7 mouse cellular contexts compared by ENCODE assay signal in the genomic region with DNA sequence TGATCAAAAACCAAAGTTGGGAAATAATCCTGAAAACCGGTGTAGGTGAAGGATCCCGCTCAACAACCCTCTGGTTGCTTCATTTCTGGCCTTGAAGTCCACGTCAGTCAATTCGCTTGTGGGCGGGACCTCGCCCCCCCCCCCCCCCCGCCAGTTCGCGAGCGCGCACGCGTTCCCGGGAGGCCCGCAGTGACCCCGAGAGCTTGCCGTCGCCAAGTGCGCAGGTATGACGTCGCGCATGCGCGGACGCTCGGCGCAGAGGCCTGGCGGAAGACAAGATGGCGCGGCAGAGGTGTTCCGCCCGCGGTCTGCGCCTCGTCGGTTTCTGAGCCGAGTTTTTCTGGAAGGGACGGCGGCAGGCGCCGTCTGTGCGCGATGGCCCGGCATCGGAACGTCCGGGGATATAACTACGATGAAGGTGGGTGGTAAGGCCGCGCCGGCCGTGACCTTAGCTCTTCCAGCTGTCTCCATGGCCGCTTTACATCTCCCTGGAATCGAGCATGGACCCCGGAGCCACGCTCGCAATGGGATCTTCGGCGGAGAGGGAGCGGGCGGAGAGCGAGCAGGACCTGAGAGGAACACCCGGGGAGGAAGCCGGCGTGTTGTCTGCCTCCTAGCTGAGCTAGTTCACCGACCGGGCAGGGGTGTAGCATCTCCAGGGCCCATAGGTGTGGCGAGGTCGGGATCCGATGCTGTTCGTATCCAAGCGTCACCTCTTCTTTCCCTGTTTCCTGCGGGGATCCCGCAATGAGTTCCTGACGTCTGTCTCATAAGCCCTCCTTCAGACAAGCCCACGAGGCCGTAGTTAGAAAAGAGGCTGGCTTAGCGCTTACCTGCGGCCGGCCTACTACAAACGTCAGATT. TPM values are rescaled to one million over a fixed set of nuclear protein-coding genes. Genes with fewer than 3 reads are reported as not detected.
DNase-seq lines count a peak whose midpoint lies in the region; ATAC-seq lines count a peak whose summit lies in the region.

A gene (plus strand): TSS at position 221 of the 863 bp plus-strand sequence.

- H3K9ac ChIP-seq in embryonic facial prominence, embryonic 12.5 days: peak within 1 kb of the TSS; percentile 86
- H3K9ac ChIP-seq in limb, embryonic 11.5 days (ENCODE audit: low read length): peak within 1 kb of the TSS; percentile 91
- H3K9ac ChIP-seq in midbrain, embryonic 14.5 days (replicated peaks; ENCODE audit: low read length): peak within 1 kb of the TSS; percentile 89

- H3K4me1 ChIP-seq in embryonic facial prominence, embryonic 12.5 days: peaks cover 13% of the 10 kb centered on the region
- H3K4me1 ChIP-seq in limb, embryonic 11.5 days (ENCODE audit: control insufficient read depth, insufficient read depth, low read length): peaks cover 12% of the 10 kb centered on the region
- H3K4me1 ChIP-seq in midbrain, embryonic 14.5 days (ENCODE audit: control insufficient read depth, insufficient read depth, low read length): peaks cover 14% of the 10 kb centered on the region

- DNase-seq in adrenal gland, postnatal 25 days: peak; percentile 94
- DNase-seq in heart, adult 11 months: peak; percentile 99
- DNase-seq in kidney, adult 18-20 months: peak; percentile 91
- DNase-seq in limb, embryonic 11.5 days (ENCODE audit: low spot score): peak; percentile 94
- DNase-seq in midbrain, embryonic 14.5 days: peak; percentile 98
- DNase-seq in spleen, adult 18-20 months: peak; percentile 86

- peak within 1 kb of the TSS; percentile 95 for H3K4me3 ChIP-seq in embryonic facial prominence, embryonic 12.5 days
- peak within 1 kb of the TSS; percentile 98 for H3K4me3 ChIP-seq in limb, embryonic 11.5 days (ENCODE audit: low read depth, low read length)
- H3K4me3 ChIP-seq in midbrain, embryonic 14.5 days (replicated peaks; ENCODE audit: low read depth, low read length): peak within 1 kb of the TSS; percentile 95

- H3K27ac ChIP-seq in embryonic facial prominence, embryonic 12.5 days: peak within 1 kb of the TSS; percentile 46; the same call in 1 of the 2 replicates
- no peak within 1 kb of the TSS; the same call in 1 of the 2 replicates for H3K27ac ChIP-seq in limb, embryonic 11.5 days (replicated peaks; ENCODE audit: low read depth, low read length)
- peak within 1 kb of the TSS; percentile 68; the same call in 1 of the 2 replicates for H3K27ac ChIP-seq in midbrain, embryonic 14.5 days (replicated peaks; ENCODE audit: low read depth, low read length)

- no peaks in the 10 kb centered on the region for H3K9me3 ChIP-seq in embryonic facial prominence, embryonic 12.5 days
- no peaks in the 10 kb centered on the region for H3K9me3 ChIP-seq in limb, embryonic 11.5 days (ENCODE audit: control insufficient read depth, low read length)
- no peaks in the 10 kb centered on the region for H3K9me3 ChIP-seq in midbrain, embryonic 14.5 days (ENCODE audit: control insufficient read depth, low read length)

- H3K36me3 ChIP-seq in embryonic facial prominence, embryonic 12.5 days: peaks cover 15% of the 10 kb centered on the region
- H3K36me3 ChIP-seq in limb, embryonic 11.5 days (ENCODE audit: control insufficient read depth, insufficient read depth, low read length): peaks cover 4% of the 10 kb centered on the region
- peaks cover 14% of the 10 kb centered on the region for H3K36me3 ChIP-seq in midbrain, embryonic 14.5 days (ENCODE audit: control insufficient read depth, insufficient read depth, low read length)

- under 1% methylated on average over 68 of the region's 81 CpGs for WGBS in embryonic facial prominence, embryonic 12.5 days
- under 1% methylated on average over 71 of the region's 81 CpGs for WGBS in limb, embryonic 11.5 days
- under 1% methylated on average over 70 of the region's 81 CpGs for WGBS in midbrain, embryonic 14.5 days

- peak within 1 kb of the TSS; percentile 73 for H3K4me2 ChIP-seq in embryonic facial prominence, embryonic 12.5 days (replicated peaks)
- H3K4me2 ChIP-seq in limb, embryonic 11.5 days (ENCODE audit: low read depth, severe bottlenecking): peak within 1 kb of the TSS; percentile 65
- H3K4me2 ChIP-seq in midbrain, embryonic 14.5 days (ENCODE audit: low read length): peak within 1 kb of the TSS; percentile 76

- no peaks in the 10 kb centered on the region for H3K27me3 ChIP-seq in embryonic facial prominence, embryonic 12.5 days
- no peaks in the 10 kb centered on the region for H3K27me3 ChIP-seq in limb, embryonic 11.5 days (ENCODE audit: control insufficient read depth, insufficient read depth, low read length)
- H3K27me3 ChIP-seq in midbrain, embryonic 14.5 days (ENCODE audit: control insufficient read depth, insufficient read depth, low read length): no peaks in the 10 kb centered on the region

- peak; percentile 96 for ATAC-seq in embryonic facial prominence, embryonic 12.5 days (ENCODE audit: insufficient number of reproducible peaks, insufficient read depth, low FRiP score, low TSS enrichment)
- ATAC-seq in limb, embryonic 11.5 days (ENCODE audit: insufficient number of reproducible peaks, low FRiP score, low TSS enrichment, low read depth): peak; percentile 98
- ATAC-seq in midbrain, embryonic 14.5 days (ENCODE audit: low FRiP score, low TSS enrichment): peak; percentile 97

RNA-seq across cellular contexts. Expression of the gene that starts here (rescaled TPM):
- total RNA-seq in adrenal gland, postnatal 25 days (2021): 72.4 and 74.7 TPM in 2 replicates
- polyA plus RNA-seq in embryonic facial prominence, embryonic 12.5 days (2016; fragmentation: Nextera tagmentation; extraction: Ambion mirVana): 109 and 111 TPM in 2 replicates
- polyA plus RNA-seq in limb, embryonic 11.5 days (2014; fragmentation: Nextera tagmentation; extraction: Ambion mirVana): 122 and 132 TPM in 2 replicates
- polyA plus RNA-seq in midbrain, embryonic 14.5 days (2014; fragmentation: Nextera tagmentation; extraction: Ambion mirVana): 77.6 and 102 TPM in 2 replicates
